Mouse (Mus musculus) brain, embryonic 14.5 days (tissue): ENCODE data around the gene Aptx.

Experiments used
- CTCF ChIP-seq: fragments of 200-500 bp; IDR thresholded peaks from 2 replicates; pipeline ENCODE4 v1.5.1; 2012; ENCODE audit warnings: inconsistent platforms, mild to moderate bottlenecking, moderate library complexity, borderline replicate concordance; ENCODE audit not compliant: insufficient read depth, insufficient read length; ENCODE audit errors: extremely low read depth
- POLR2A ChIP-seq: fragments of 200-500 bp; IDR thresholded peaks from 2 replicates; pipeline ENCODE4 v1.6.1; 2012; ENCODE audit warnings: mild to moderate bottlenecking, inconsistent platforms, borderline replicate concordance; ENCODE audit not compliant: poor library complexity, insufficient read depth, insufficient read length, severe bottlenecking; ENCODE audit errors: extremely low read depth

DNA sequence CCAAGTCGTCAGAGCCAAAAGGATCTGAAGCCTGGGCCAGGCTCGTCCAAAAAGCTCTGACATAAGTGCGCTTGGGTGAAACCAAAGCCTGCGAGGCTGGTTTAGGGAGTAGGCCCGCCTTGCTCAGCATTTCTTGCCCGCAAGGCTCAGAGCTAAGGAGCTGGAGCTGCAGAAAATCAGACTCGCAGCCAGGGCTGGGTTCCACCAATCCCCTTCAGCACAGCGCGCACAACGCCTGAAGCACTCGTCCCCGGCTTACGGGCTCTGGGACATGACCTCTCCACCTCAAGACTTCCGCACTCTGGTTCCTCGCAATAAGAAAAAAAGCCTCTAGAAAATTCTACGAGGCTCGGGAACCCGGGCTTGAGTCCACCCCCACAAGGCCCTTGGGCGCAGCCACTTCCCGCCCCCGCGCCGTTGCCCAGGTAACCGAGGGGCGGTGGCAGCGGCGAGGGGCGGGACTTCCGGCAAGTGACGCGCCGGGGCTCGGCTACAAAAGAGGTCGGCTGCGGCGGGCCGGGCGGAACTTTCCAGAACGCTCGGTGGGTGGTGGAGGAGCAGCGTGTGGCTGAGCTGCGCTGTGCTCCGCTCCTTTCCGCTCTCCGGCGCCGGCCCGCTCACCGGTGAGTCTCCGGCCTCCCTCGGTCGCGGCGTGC is 19.1 kb upstream of the Aptx start, which contains the start of gene Dnaja1:
- TF ChIP-seq CTCF, result no peak
- TF ChIP-seq POLR2A, result peak; percentile 90
